Mouse (Mus musculus) liver, embryonic 11.5 days (tissue): ENCODE measurements around the gene Nfs1. TPM values are rescaled to one million over a fixed set of nuclear protein-coding genes. Genes with fewer than 3 reads are reported as not detected.
"Not testable (repeated sequence)": the region's sequence is repeated elsewhere in the genome, so short reads cannot be mapped to it uniquely, and the experiment has no call there.

ENCODE experiments used
- ATAC-seq: fragments of 200-750 bp; cut with Nextera tagmentation; replicated peaks from 2 replicates; pipeline ENCODE4 v1.8.0; 2017; ENCODE audit warnings: moderate number of reproducible peaks, mild to moderate bottlenecking, moderate TSS enrichment, moderate library complexity; ENCODE audit not compliant: low FRiP score
- DNase-seq: peaks from one replicate; pipeline ENCODE4 v3.0.0-alpha.2; 2017; ENCODE audit warnings: low spot score
- H3K27ac ChIP-seq: fragments of 300-500 bp; sonication (generic); 2 replicates; pipeline ENCODE4 v1.5.1; 2014; ENCODE audit warnings: mild to moderate bottlenecking, low read depth, low read length, control low read depth
- H3K27me3 ChIP-seq: fragments of 300-500 bp; sonication (generic); replicated peaks from 2 replicates; pipeline ENCODE4 v1.6.1; 2014; ENCODE audit warnings: low read length, mixed read lengths; ENCODE audit not compliant: control insufficient read depth, insufficient read depth
- H3K36me3 ChIP-seq: fragments of 300-500 bp; sonication (generic); 2 replicates; pipeline ENCODE4 v1.6.1; 2014; ENCODE audit warnings: mild to moderate bottlenecking, low read length, moderate library complexity, mixed read lengths; ENCODE audit not compliant: control insufficient read depth, insufficient read depth
- H3K4me1 ChIP-seq: fragments of 300-500 bp; sonication (generic); replicated peaks from 2 replicates; pipeline ENCODE4 v1.6.1; 2014; ENCODE audit warnings: low read length, mixed read lengths; ENCODE audit not compliant: control insufficient read depth, insufficient read depth
- H3K4me2 ChIP-seq: fragments of 300-500 bp; sonication (generic); 2 replicates; pipeline ENCODE4 v1.6.1; 2014; ENCODE audit warnings: mild to moderate bottlenecking, control low read depth, moderate library complexity
- H3K4me3 ChIP-seq: fragments of 300-500 bp; sonication (generic); 2 replicates; pipeline ENCODE4 v1.5.1; 2014; ENCODE audit warnings: low read depth, low read length, control low read depth
- H3K9ac ChIP-seq: fragments of 300-500 bp; sonication (generic); 2 replicates; pipeline ENCODE4 v1.6.1; 2014; ENCODE audit warnings: low read depth, low read length, control low read depth
- H3K9me3 ChIP-seq: fragments of 300-500 bp; sonication (generic); 2 replicates; pipeline ENCODE4 v1.6.1; 2016; ENCODE audit warnings: low read length, inconsistent platforms, mixed read lengths; ENCODE audit not compliant: control insufficient read depth
- WGBS: fragments of 180-500 bp; shearing (Covaris S2); extraction: QIAGEN DNeasy Blood & Tissue Kit; methylation state at CpG from one replicate; pipeline ENCODE4 v1.1.7; 2014; 5-methylcytosine and 5-hydroxymethylcytosine counted together
- polyA plus RNA-seq: library from polyadenylated mRNA; unstranded; fragments of >200 nt; fragmentation: Nextera tagmentation; extraction: Ambion mirVana; gene quantifications from 2 replicates; pipeline ENCODE4 v1.2.1, GENCODE M21; 2014

Gene Nfs1
- 87.5 and 91.4 TPM in 2 replicates for polyA plus RNA-seq

GRCm38 (mm10) chr2:156143953-156144724 is at the start of gene Nfs1, which contains the start of gene Romo1:
Gene Nfs1 (minus strand): TSS chr2:156144186.
Gene Romo1 (plus strand): TSS chr2:156144039.
- peaks cover 8% of the 10 kb centered on the region; the same call in 1 of the 2 replicates for H3K4me1 ChIP-seq
- ATAC-seq (peak; percentile 91), DNase-seq (peak; percentile 94)
- no peaks in the 10 kb centered on the region for H3K9me3 ChIP-seq
- peak within 1 kb of the TSS; percentile 97 for H3K9ac ChIP-seq
- H3K27ac ChIP-seq: peak within 1 kb of the TSS; percentile 98
- peak within 1 kb of the TSS; percentile 79 for H3K4me2 ChIP-seq
- no peaks in the 10 kb centered on the region for H3K27me3 ChIP-seq
- peaks cover 22% of the 10 kb centered on the region; the same call in 1 of the 2 replicates for H3K36me3 ChIP-seq
- peak within 1 kb of the TSS; percentile 89 for H3K4me3 ChIP-seq
- WGBS: under 1% methylated on average over 70 of the region's 70 CpGs

GRCm38 (mm10) chr2:156193066-156193862 is 49.3 kb upstream of the Nfs1 start:
- Histone ChIP-seq H3K4me2 (no peak overlapping the region), H3K4me3 (no peak overlapping the region), H3K4me1 (peaks cover 13% of the 10 kb centered on the region), H3K27me3 (no peaks in the 10 kb centered on the region), H3K27ac (no peak overlapping the region), H3K9ac (no peak overlapping the region), H3K9me3 (no peaks in the 10 kb centered on the region), H3K36me3 (no peaks in the 10 kb centered on the region)
- ATAC-seq: no peak
- 82% methylated on average over 3 of the region's 3 CpGs for WGBS
- DNase-seq: no peak

- no peaks in the 10 kb centered on the region for H3K9me3 ChIP-seq
- DNase-seq (no peak), ATAC-seq (no peak)
- H3K4me2 ChIP-seq: no peak overlapping the region
- H3K36me3 ChIP-seq: no peaks in the 10 kb centered on the region
- H3K4me1 ChIP-seq: peaks cover 5% of the 10 kb centered on the region
- no peaks in the 10 kb centered on the region for H3K27me3 ChIP-seq
- H3K4me3 ChIP-seq: no peak overlapping the region
- no peak overlapping the region for H3K9ac ChIP-seq
- no peak overlapping the region for H3K27ac ChIP-seq
- WGBS: 80% methylated on average over 2 of the region's 2 CpGs
These were observed 48.1 kb upstream of the Nfs1 start for GRCm38 (mm10) chr2:156192068-156192467.

GRCm38 (mm10) chr2:156191540-156191939 is 47.6 kb upstream of the Nfs1 start:
- Histone ChIP-seq H3K4me2 (no peak overlapping the region), H3K9me3 (no peaks in the 10 kb centered on the region), H3K36me3 (no peaks in the 10 kb centered on the region), H3K9ac (no peak overlapping the region), H3K4me3 (no peak overlapping the region), H3K27me3 (no peaks in the 10 kb centered on the region), H3K4me1 (peaks cover 5% of the 10 kb centered on the region), H3K27ac (no peak overlapping the region)
- ATAC-seq (no peak), DNase-seq (no peak)
- WGBS: 94% methylated on average over 2 of the region's 2 CpGs

- H3K27me3 ChIP-seq: no peaks in the 10 kb centered on the region
- no peak overlapping the region for H3K4me3 ChIP-seq
- H3K9me3 ChIP-seq: no peaks in the 10 kb centered on the region
- 46% methylated on average over 14 of the region's 14 CpGs for WGBS
- no peaks in the 10 kb centered on the region; the same call in 1 of the 2 replicates for H3K4me1 ChIP-seq
- ATAC-seq (peak; percentile 63), DNase-seq (no peak)
- H3K27ac ChIP-seq: no peak overlapping the region
- H3K36me3 ChIP-seq: no peaks in the 10 kb centered on the region
- no peak overlapping the region for H3K9ac ChIP-seq
- peak overlapping the region; percentile 38 for H3K4me2 ChIP-seq
These were observed 46.3 kb upstream of the Nfs1 start for GRCm38 (mm10) chr2:156190004-156190896.

- H3K27ac ChIP-seq, H3K9ac ChIP-seq, ATAC-seq, H3K4me1 ChIP-seq, H3K4me2 ChIP-seq, H3K36me3 ChIP-seq, H3K27me3 ChIP-seq, H3K9me3 ChIP-seq, DNase-seq, H3K4me3 ChIP-seq: not testable (repeated sequence)
- 61% methylated on average over 7 of the region's 7 CpGs for WGBS
These were observed 45.3 kb upstream of the Nfs1 start for GRCm38 (mm10) chr2:156189241-156189640.

- H3K9me3 ChIP-seq: no peaks in the 10 kb centered on the region
- H3K27ac ChIP-seq: peak overlapping the region; percentile 97; the same call in 1 of the 2 replicates
- H3K4me2 ChIP-seq: peak overlapping the region; percentile 67
- no peaks in the 10 kb centered on the region for H3K27me3 ChIP-seq
- H3K9ac ChIP-seq: no peak overlapping the region; the same call in 1 of the 2 replicates
- H3K4me3 ChIP-seq: peak overlapping the region; percentile 54; the same call in 1 of the 2 replicates
- DNase-seq (no peak), ATAC-seq (no peak)
- 78% methylated on average over 2 of the region's 2 CpGs for WGBS
- peaks cover 17% of the 10 kb centered on the region for H3K4me1 ChIP-seq
- H3K36me3 ChIP-seq: peaks cover 8% of the 10 kb centered on the region
These were observed 37.6 kb upstream of the Nfs1 start for GRCm38 (mm10) chr2:156181592-156181991.
